In the genomic region with DNA sequence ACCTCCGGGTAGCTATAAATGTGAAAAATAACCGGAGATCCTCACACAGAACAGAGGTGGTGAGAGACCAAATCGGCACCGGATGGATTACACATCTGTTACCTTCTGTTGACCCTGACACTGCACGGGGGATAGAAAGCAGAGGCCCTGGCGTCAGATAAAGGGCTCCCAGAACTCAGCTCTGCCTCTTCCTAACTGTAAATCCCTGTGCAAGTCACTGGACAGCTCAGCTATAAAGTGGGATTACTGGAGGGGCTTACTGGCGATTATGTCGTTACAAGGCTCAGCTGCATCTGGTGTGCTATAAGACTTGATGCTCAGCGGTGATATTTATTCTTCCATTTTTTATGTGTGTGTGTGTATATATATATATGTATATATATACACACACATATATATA, we compare ENCODE assay signal across 30 mouse cellular contexts.
DNase-seq lines count a peak whose midpoint lies in the region; ATAC-seq and TF ChIP-seq lines count a peak whose summit lies in the region.
"Had no signal": no experiment of that assay in that cellular context is flagged by ENCODE, and none has a peak within 500 bp of the region (broad histone marks: within the 10 kb centered on the region; RNA-seq: fewer than 3 reads in every experiment).

No protein-coding gene starts in this region.

- H3K9me3 ChIP-seq in forebrain, embryonic 11.5 days (ENCODE audit: control insufficient read depth, low read length) = no peaks in the 10 kb centered on the region
- H3K9me3 ChIP-seq in forebrain, embryonic 12.5 days = no peaks in the 10 kb centered on the region
- H3K9me3 ChIP-seq in stomach, embryonic 14.5 days (ENCODE audit: control insufficient read depth, low read depth, low read length) = no peaks in the 10 kb centered on the region
- no peaks in the 10 kb centered on the region for H3K9me3 ChIP-seq in stomach, postnatal 0 days (ENCODE audit: control insufficient read depth, low read length)
- H3K9me3 ChIP-seq: embryonic facial prominence, embryonic 15.5 days; heart, embryonic 10.5 days; heart, embryonic 15.5 days; neural tube, embryonic 12.5 days had no signal

- TF ChIP-seq EP300 in stomach, postnatal 0 days (optimal IDR thresholded peaks at IDR 0.05) = no peak

- no peak for TF ChIP-seq CTCF in stomach, postnatal 0 days (IDR thresholded peaks at IDR 0.05; ENCODE audit: low read depth)
- TF ChIP-seq CTCF in gastrocnemius, adult 2 months (IDR thresholded peaks at IDR 0.05) = no peak

- 87% methylated on average over 9 of the region's 9 CpGs for WGBS in forebrain, embryonic 11.5 days
- WGBS in forebrain, embryonic 12.5 days = 89% methylated on average over 9 of the region's 9 CpGs
- 53% methylated on average over 9 of the region's 9 CpGs for WGBS in stomach, embryonic 14.5 days
- 54% methylated on average over 9 of the region's 9 CpGs for WGBS in stomach, postnatal 0 days

- DNase-seq in forebrain, embryonic 11.5 days (ENCODE audit: low spot score) = peak; percentile 37
- no peak for DNase-seq in stomach, postnatal 0 days (ENCODE audit: low spot score)
- peak; percentile 75 for DNase-seq in retina, postnatal 1 day
- no peak for DNase-seq in gastrocnemius, adult 2 months
- DNase-seq in thymus, postnatal 36 days = no peak
- DNase-seq: adrenal gland, postnatal 14 days; cerebellum, adult 11 months; cerebellum, adult 9-10 months; cerebellum, postnatal 36 days; gastrocnemius, postnatal 25 days; heart, adult 11 months; kidney, adult 2 months; kidney, postnatal 36 days; liver; lung, adult 2 months; lung, postnatal 10 days; midbrain, embryonic 14.5 days had no signal

- ATAC-seq in forebrain, embryonic 11.5 days (replicated peaks; ENCODE audit: low FRiP score) = no peak
- ATAC-seq in forebrain, embryonic 12.5 days (ENCODE audit: low FRiP score) = no peak
- peak; percentile 42; the same call in 1 of the 2 replicates for ATAC-seq in stomach, embryonic 14.5 days (ENCODE audit: insufficient number of reproducible peaks, insufficient read depth, low FRiP score, low read depth)
- ATAC-seq in stomach, postnatal 0 days (ENCODE audit: low FRiP score, low TSS enrichment) = no peak
- ATAC-seq: activated CD4-positive, CD25-positive, alpha-beta regulatory T cell, adult 4 months; forebrain, embryonic 14.5 days; hindbrain, embryonic 16.5 days had no signal

- no peak overlapping the region for H3K4me3 ChIP-seq in forebrain, embryonic 11.5 days (ENCODE audit: low read depth, low read length)
- H3K4me3 ChIP-seq in forebrain, embryonic 12.5 days (replicated peaks) = no peak overlapping the region
- H3K4me3 ChIP-seq in stomach, embryonic 14.5 days (ENCODE audit: low read depth, low read length) = no peak overlapping the region
- no peak overlapping the region for H3K4me3 ChIP-seq in stomach, postnatal 0 days (ENCODE audit: low read depth, low read length)
- H3K4me3 ChIP-seq in gastrocnemius, adult 2 months = no peak overlapping the region
- H3K4me3 ChIP-seq: embryonic facial prominence, embryonic 15.5 days; heart, embryonic 10.5 days; heart, embryonic 15.5 days; layer of hippocampus, adult 2 months; left cerebral cortex, adult 2 months; neural tube, embryonic 12.5 days had no signal

- intact Hi-C loops in gastrocnemius, adult 2 months (cut with DNase I) = no loop called here

- no peaks in the 10 kb centered on the region for H3K36me3 ChIP-seq in forebrain, embryonic 11.5 days (ENCODE audit: control insufficient read depth, insufficient read depth, low read length)
- no peaks in the 10 kb centered on the region for H3K36me3 ChIP-seq in forebrain, embryonic 12.5 days (replicated peaks)
- no peaks in the 10 kb centered on the region for H3K36me3 ChIP-seq in stomach, embryonic 14.5 days (ENCODE audit: control insufficient read depth, insufficient read depth, low read length)
- no peaks in the 10 kb centered on the region for H3K36me3 ChIP-seq in stomach, postnatal 0 days (ENCODE audit: control insufficient read depth, insufficient read depth, low read length)
- H3K36me3 ChIP-seq: embryonic facial prominence, embryonic 15.5 days; heart, embryonic 10.5 days; heart, embryonic 15.5 days; neural tube, embryonic 12.5 days had no signal

- H3K9ac ChIP-seq in forebrain, embryonic 11.5 days (ENCODE audit: low read length) = no peak overlapping the region
- H3K9ac ChIP-seq in forebrain, embryonic 12.5 days = no peak overlapping the region
- H3K9ac ChIP-seq in stomach, embryonic 14.5 days (replicated peaks; ENCODE audit: low read depth, low read length) = no peak overlapping the region
- H3K9ac ChIP-seq in stomach, postnatal 0 days (ENCODE audit: low read length) = no peak overlapping the region
- H3K9ac ChIP-seq: embryonic facial prominence, embryonic 15.5 days; heart, embryonic 15.5 days; liver, embryonic 14.5 days; neural tube, embryonic 12.5 days had no signal

- H3K4me2 ChIP-seq in forebrain, embryonic 11.5 days (ENCODE audit: low read depth, low read length, severe bottlenecking) = no peak overlapping the region
- no peak overlapping the region for H3K4me2 ChIP-seq in forebrain, embryonic 12.5 days
- H3K4me2 ChIP-seq in stomach, embryonic 14.5 days (replicated peaks; ENCODE audit: low read depth, low read length) = no peak overlapping the region
- no peak overlapping the region for H3K4me2 ChIP-seq in stomach, postnatal 0 days (replicated peaks; ENCODE audit: low read depth)
- H3K4me2 ChIP-seq: embryonic facial prominence, embryonic 15.5 days; heart, embryonic 15.5 days; neural tube, embryonic 12.5 days had no signal

- H3K27ac ChIP-seq in forebrain, embryonic 11.5 days (ENCODE audit: low read depth, low read length) = no peak overlapping the region
- H3K27ac ChIP-seq in forebrain, embryonic 12.5 days = no peak overlapping the region
- no peak overlapping the region for H3K27ac ChIP-seq in stomach, embryonic 14.5 days (ENCODE audit: low read length)
- no peak overlapping the region for H3K27ac ChIP-seq in stomach, postnatal 0 days (replicated peaks)
- no peak overlapping the region for H3K27ac ChIP-seq in gastrocnemius, adult 2 months
- H3K27ac ChIP-seq: embryonic facial prominence, embryonic 15.5 days; heart, embryonic 10.5 days; heart, embryonic 15.5 days; layer of hippocampus, adult 2 months; left cerebral cortex, adult 2 months; liver, embryonic 14.5 days; macrophage; neural tube, embryonic 12.5 days had no signal

- no peaks in the 10 kb centered on the region for H3K4me1 ChIP-seq in forebrain, embryonic 11.5 days (replicated peaks; ENCODE audit: control insufficient read depth, insufficient read depth, low read length)
- no peaks in the 10 kb centered on the region for H3K4me1 ChIP-seq in forebrain, embryonic 12.5 days
- H3K4me1 ChIP-seq in stomach, embryonic 14.5 days (ENCODE audit: control insufficient read depth, insufficient read depth, low read length) = 0 out of 2 replicates have a peak, but pooled peaks cover 2% of the 10 kb centered on the region
- no peaks in the 10 kb centered on the region for H3K4me1 ChIP-seq in stomach, postnatal 0 days (replicated peaks; ENCODE audit: control insufficient read depth, insufficient read depth)
- H3K4me1 ChIP-seq: embryonic facial prominence, embryonic 15.5 days had no signal

- H3K27me3 ChIP-seq in forebrain, embryonic 11.5 days (ENCODE audit: control insufficient read depth, insufficient read depth, low read length) = no peaks in the 10 kb centered on the region
- no peaks in the 10 kb centered on the region for H3K27me3 ChIP-seq in forebrain, embryonic 12.5 days
- H3K27me3 ChIP-seq in stomach, embryonic 14.5 days (ENCODE audit: control insufficient read depth, insufficient read depth, low read length) = no peaks in the 10 kb centered on the region
- no peaks in the 10 kb centered on the region for H3K27me3 ChIP-seq in stomach, postnatal 0 days (ENCODE audit: control insufficient read depth, insufficient read depth, low read length)
- H3K27me3 ChIP-seq: embryonic facial prominence, embryonic 15.5 days; heart, embryonic 15.5 days; neural tube, embryonic 12.5 days had no signal

Comparison
In these comparisons a context has a peak if more than half of its experiments do, and no peak if none do; other contexts are left out.
1. DNase-seq: peak in forebrain, embryonic 11.5 days (single experiment) and retina, postnatal 1 day (single experiment); none in stomach, postnatal 0 days (single experiment), gastrocnemius, adult 2 months (single experiment) and thymus, postnatal 36 days (0 of 2).